Mouse (Mus musculus): ENCODE data around the gene Fxyd1. TPM values are rescaled to one million over a fixed set of nuclear protein-coding genes. Genes with fewer than 3 reads are reported as not detected.

Fxyd1 gene
- polyA plus RNA-seq, 1 experiment: not detected

- TF ChIP-seq FLI1 (IDR thresholded peaks at IDR 0.05; ENCODE audit: low read length): no peak
- no peak for TF ChIP-seq GATA1 (IDR thresholded peaks at IDR 0.05; ENCODE audit: borderline replicate concordance, low read length)
Measured at GRCm38 (mm10) chr7:31070324-31070723, 13.3 kb upstream of the Fxyd1 start.

GRCm38 (mm10) chr7:31069491-31069890, 12.5 kb upstream of the Fxyd1 start:
- no peak overlapping the region for H3K4me3 ChIP-seq (replicated peaks)
- H3K9me3 ChIP-seq: peaks cover 6% of the 10 kb centered on the region
- peaks cover 4% of the 10 kb centered on the region; the same call in 1 of the 2 replicates for H3K4me1 ChIP-seq
- peaks cover 77% of the 10 kb centered on the region for H3K27me3 ChIP-seq (replicated peaks)
- H3K36me3 ChIP-seq (replicated peaks; ENCODE audit: low read length): no peaks in the 10 kb centered on the region
- TF ChIP-seq FLI1 (IDR thresholded peaks at IDR 0.05; ENCODE audit: low read length) (no peak), GATA1 (IDR thresholded peaks at IDR 0.05; ENCODE audit: borderline replicate concordance, low read length) (no peak)

More at GRCm38 (mm10) chr7:31070324-31070723, 13.3 kb upstream of the Fxyd1 start:
- peaks cover 70% of the 10 kb centered on the region for H3K27me3 ChIP-seq (replicated peaks)
- H3K4me3 ChIP-seq (replicated peaks): peak overlapping the region; percentile 10
- no peaks in the 10 kb centered on the region for H3K36me3 ChIP-seq (replicated peaks; ENCODE audit: low read length)
- H3K9me3 ChIP-seq: peaks cover 6% of the 10 kb centered on the region
- peaks cover 4% of the 10 kb centered on the region; the same call in 1 of the 2 replicates for H3K4me1 ChIP-seq

GRCm38 (mm10) chr7:31067836-31068235, 10.8 kb upstream of the Fxyd1 start:
- no peak overlapping the region for H3K4me3 ChIP-seq (replicated peaks)
- TF ChIP-seq GATA1 (IDR thresholded peaks at IDR 0.05; ENCODE audit: borderline replicate concordance, low read length) (no peak), FLI1 (IDR thresholded peaks at IDR 0.05; ENCODE audit: low read length) (no peak)
- H3K36me3 ChIP-seq (replicated peaks; ENCODE audit: low read length): no peaks in the 10 kb centered on the region
- H3K9me3 ChIP-seq: peaks cover 6% of the 10 kb centered on the region
- H3K4me1 ChIP-seq: peaks cover 4% of the 10 kb centered on the region; the same call in 1 of the 2 replicates
- H3K27me3 ChIP-seq (replicated peaks): peaks cover 83% of the 10 kb centered on the region

GRCm38 (mm10) chr7:31063074-31063560, 6.1 kb upstream of the Fxyd1 start:
- Histone ChIP-seq H3K4me3 (replicated peaks) (no peak overlapping the region), H3K4me1 (peaks cover 10% of the 10 kb centered on the region), H3K36me3 (replicated peaks; ENCODE audit: low read length) (no peaks in the 10 kb centered on the region), H3K9me3 (no peaks in the 10 kb centered on the region), H3K27me3 (replicated peaks) (peaks cover 64% of the 10 kb centered on the region)
- TF ChIP-seq GATA1 (IDR thresholded peaks at IDR 0.05; ENCODE audit: borderline replicate concordance, low read length) (no peak), FLI1 (IDR thresholded peaks at IDR 0.05; ENCODE audit: low read length) (no peak)

GRCm38 (mm10) chr7:31060621-31061010, 3.6 kb upstream of the Fxyd1 start:
- TF ChIP-seq GATA1 (IDR thresholded peaks at IDR 0.05; ENCODE audit: borderline replicate concordance, low read length): no peak
- no peak for TF ChIP-seq FLI1 (IDR thresholded peaks at IDR 0.05; ENCODE audit: low read length)
- Histone ChIP-seq H3K36me3 (replicated peaks; ENCODE audit: low read length) (no peaks in the 10 kb centered on the region), H3K27me3 (replicated peaks) (peaks cover 65% of the 10 kb centered on the region), H3K9me3 (no peaks in the 10 kb centered on the region), H3K4me3 (replicated peaks) (peak overlapping the region; percentile 26), H3K4me1 (peaks cover 6% of the 10 kb centered on the region)

DNA sequence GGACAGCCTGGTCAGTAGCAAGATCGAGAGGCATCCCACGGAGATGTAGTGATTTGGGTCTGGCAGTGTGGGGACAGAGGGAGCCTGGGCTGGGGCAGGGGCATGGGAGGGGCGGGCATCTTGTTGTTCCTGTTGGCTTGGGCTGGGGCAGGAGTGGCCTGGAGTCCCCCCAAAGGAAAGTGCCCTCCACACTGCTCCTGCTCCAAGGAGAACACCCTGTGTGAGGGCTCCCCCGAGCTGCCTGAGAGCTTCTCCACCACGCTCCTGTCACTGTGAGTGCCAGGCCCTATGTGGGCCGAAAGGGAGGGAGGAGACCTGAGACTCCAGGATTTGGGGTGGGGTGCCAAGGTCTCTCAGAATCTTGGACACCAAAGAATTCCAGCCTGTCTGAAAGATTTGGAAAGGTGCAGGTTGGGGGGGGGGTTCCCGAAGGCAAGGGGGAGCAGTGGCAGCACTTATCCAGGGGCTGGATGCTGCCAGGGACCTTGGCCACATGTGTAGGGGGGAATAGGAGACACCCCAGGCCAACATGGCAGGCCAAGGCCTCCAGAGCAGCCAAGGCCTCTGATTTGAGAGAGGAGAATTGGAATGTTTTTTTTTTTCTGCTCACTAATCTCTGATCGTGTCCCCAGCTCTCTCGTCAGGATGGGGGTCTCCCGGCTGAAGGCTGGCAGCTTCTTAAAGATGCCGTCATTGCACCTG, 3.1 kb upstream of the Fxyd1 start:
- no peaks in the 10 kb centered on the region for H3K9me3 ChIP-seq
- H3K4me3 ChIP-seq (replicated peaks): no peak overlapping the region
- H3K4me1 ChIP-seq: peaks cover 11% of the 10 kb centered on the region
- peaks cover 66% of the 10 kb centered on the region for H3K27me3 ChIP-seq (replicated peaks)
- no peaks in the 10 kb centered on the region for H3K36me3 ChIP-seq (replicated peaks; ENCODE audit: low read length)
- no peak for TF ChIP-seq GATA1 (IDR thresholded peaks at IDR 0.05; ENCODE audit: borderline replicate concordance, low read length)
- TF ChIP-seq FLI1 (IDR thresholded peaks at IDR 0.05; ENCODE audit: low read length): no peak

- Histone ChIP-seq H3K36me3 (replicated peaks; ENCODE audit: low read length) (no peaks in the 10 kb centered on the region), H3K4me3 (replicated peaks) (no peak within 1 kb of the TSS), H3K4me1 (peaks cover 18% of the 10 kb centered on the region), H3K27me3 (replicated peaks) (peaks cover 68% of the 10 kb centered on the region), H3K9me3 (no peaks in the 10 kb centered on the region)
- TF ChIP-seq GATA1 (IDR thresholded peaks at IDR 0.05; ENCODE audit: borderline replicate concordance, low read length) (no peak), FLI1 (IDR thresholded peaks at IDR 0.05; ENCODE audit: low read length) (no peak)
Measured at GRCm38 (mm10) chr7:31059108-31059507, 2.1 kb upstream of the Fxyd1 start, which contains the start of gene Lgi4. TSS of gene Lgi4 (plus strand) at chr7:31059342.

DNA sequence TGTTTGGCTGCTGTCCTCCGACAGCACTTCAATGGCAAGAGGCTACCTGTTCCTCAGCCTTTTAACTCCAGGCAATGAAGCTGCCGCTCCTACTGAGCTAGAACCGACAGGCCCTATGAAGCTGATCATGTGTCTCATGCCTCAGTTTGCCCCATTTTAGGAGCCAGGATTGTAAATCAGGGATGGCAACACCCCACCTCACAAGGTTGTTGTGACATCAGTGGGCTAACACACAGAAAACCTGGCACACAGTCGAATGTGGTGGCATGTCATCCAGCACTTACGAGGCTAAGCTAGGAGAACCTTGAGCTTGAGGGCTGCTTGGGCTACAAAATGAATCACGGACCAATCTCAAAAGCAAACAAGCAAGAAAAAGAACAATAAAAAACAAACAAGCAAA, 1.2 kb upstream of the Fxyd1 start:
- no peaks in the 10 kb centered on the region for H3K36me3 ChIP-seq (replicated peaks; ENCODE audit: low read length)
- no peaks in the 10 kb centered on the region for H3K9me3 ChIP-seq
- H3K4me1 ChIP-seq: peaks cover 21% of the 10 kb centered on the region

DNA sequence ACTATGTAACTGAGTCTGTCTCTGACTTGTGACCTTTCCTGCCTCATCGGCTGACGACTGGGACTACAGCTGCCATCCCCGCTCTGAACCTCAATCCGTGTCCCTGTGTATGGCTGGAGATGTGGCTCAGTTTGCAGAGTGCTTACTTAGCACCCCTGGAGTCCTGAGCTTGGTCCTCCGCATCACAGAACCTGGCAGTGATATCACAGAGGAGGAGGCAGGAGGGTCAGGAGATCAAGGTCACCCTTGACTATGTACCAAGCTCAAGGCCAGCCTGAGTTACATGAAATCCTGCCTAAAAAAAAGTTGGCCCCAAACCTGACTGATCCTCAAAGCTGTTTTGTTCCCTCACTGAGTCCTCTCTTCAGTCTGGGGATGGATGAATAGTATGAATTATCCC, 731 bp upstream of the Fxyd1 start:
- Histone ChIP-seq H3K36me3 (replicated peaks; ENCODE audit: low read length) (no peaks in the 10 kb centered on the region), H3K4me1 (peaks cover 25% of the 10 kb centered on the region), H3K27me3 (replicated peaks) (peaks cover 68% of the 10 kb centered on the region), H3K9me3 (no peaks in the 10 kb centered on the region), H3K4me3 (replicated peaks) (no peak overlapping the region)
- no peak for TF ChIP-seq FLI1 (IDR thresholded peaks at IDR 0.05; ENCODE audit: low read length)
- TF ChIP-seq GATA1 (IDR thresholded peaks at IDR 0.05; ENCODE audit: borderline replicate concordance, low read length): no peak

More for the DNA sequence above, 1.2 kb upstream of the Fxyd1 start:
- no peak overlapping the region for H3K4me3 ChIP-seq (replicated peaks)
- no peak for TF ChIP-seq FLI1 (IDR thresholded peaks at IDR 0.05; ENCODE audit: low read length)
- no peak for TF ChIP-seq GATA1 (IDR thresholded peaks at IDR 0.05; ENCODE audit: borderline replicate concordance, low read length)
- H3K27me3 ChIP-seq (replicated peaks): peaks cover 68% of the 10 kb centered on the region

DNA sequence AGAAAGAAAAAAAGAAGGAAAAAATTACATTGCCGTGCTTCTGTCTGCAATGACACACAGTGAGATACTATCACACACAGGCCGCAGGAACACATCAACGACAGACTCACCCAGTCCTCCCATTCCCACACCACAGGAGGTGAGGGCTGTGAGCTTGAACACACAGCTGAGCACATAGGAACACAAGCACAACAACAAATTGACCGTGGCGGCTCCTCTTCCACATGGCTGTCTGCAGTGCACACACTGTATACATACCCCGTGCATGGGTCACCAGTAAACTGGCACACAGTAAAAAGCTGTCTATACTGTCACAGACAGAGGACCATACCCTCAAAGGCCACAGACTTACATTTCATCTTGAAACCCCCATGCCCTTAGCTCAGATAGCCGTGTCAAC, 551 bp downstream of the Fxyd1 start:
- no peak for TF ChIP-seq GATA1 (IDR thresholded peaks at IDR 0.05; ENCODE audit: borderline replicate concordance, low read length)
- no peak for TF ChIP-seq FLI1 (IDR thresholded peaks at IDR 0.05; ENCODE audit: low read length)
- H3K9me3 ChIP-seq: no peaks in the 10 kb centered on the region

More for the DNA sequence above, 551 bp downstream of the Fxyd1 start:
- no peak overlapping the region for H3K4me3 ChIP-seq (replicated peaks)
- H3K36me3 ChIP-seq (replicated peaks; ENCODE audit: low read length): no peaks in the 10 kb centered on the region
- H3K27me3 ChIP-seq (replicated peaks): peaks cover 74% of the 10 kb centered on the region
- peaks cover 38% of the 10 kb centered on the region for H3K4me1 ChIP-seq

Measured in megakaryocyte, embryonic 14.5 days (primary cell).